Mouse (Mus musculus): Measurements from ENCODE around the gene Frs2. TPM values are rescaled to one million over a fixed set of nuclear protein-coding genes. Genes with fewer than 3 reads are reported as not detected.
"Not testable (repeated sequence)": the region's sequence is repeated elsewhere in the genome, so short reads cannot be mapped to it uniquely, and the experiment has no call there.

Frs2 gene
- polyA plus RNA-seq, 1 experiment from 2014 or later: 23.6 TPM

DNA sequence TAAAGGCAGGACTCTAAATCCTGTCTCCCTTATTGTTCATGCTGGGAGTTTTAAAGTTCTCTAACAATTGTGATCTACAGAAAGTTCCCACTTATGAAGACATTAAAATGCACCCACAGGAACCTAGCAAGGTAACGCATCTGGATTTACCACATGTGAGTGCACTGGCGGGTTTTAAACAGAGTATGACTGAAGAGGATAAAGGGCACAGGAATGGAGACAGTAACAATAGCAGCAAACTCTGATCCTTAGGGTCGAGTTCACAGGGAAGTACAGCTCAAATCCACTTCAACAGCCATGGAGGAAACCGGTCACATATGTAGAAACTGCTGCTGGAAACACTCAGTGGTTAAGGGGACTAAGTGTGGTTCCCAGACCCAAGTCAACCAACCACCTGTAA, 99.1 kb downstream of the Frs2 start:
- H3K27me3 ChIP-seq: no peaks in the 10 kb centered on the region
- H3K9ac ChIP-seq: no peak overlapping the region
- H3K4me3 ChIP-seq (replicated peaks): no peak overlapping the region
- H3K9me3 ChIP-seq: no peaks in the 10 kb centered on the region
- no peak for ATAC-seq (ENCODE audit: low FRiP score)
- no peak overlapping the region for H3K4me2 ChIP-seq
- peaks cover 7% of the 10 kb centered on the region for H3K4me1 ChIP-seq
- H3K36me3 ChIP-seq (replicated peaks): peaks cover 61% of the 10 kb centered on the region
- WGBS: 84% methylated on average over 4 of the region's 4 CpGs
- no peak overlapping the region for H3K27ac ChIP-seq

DNA sequence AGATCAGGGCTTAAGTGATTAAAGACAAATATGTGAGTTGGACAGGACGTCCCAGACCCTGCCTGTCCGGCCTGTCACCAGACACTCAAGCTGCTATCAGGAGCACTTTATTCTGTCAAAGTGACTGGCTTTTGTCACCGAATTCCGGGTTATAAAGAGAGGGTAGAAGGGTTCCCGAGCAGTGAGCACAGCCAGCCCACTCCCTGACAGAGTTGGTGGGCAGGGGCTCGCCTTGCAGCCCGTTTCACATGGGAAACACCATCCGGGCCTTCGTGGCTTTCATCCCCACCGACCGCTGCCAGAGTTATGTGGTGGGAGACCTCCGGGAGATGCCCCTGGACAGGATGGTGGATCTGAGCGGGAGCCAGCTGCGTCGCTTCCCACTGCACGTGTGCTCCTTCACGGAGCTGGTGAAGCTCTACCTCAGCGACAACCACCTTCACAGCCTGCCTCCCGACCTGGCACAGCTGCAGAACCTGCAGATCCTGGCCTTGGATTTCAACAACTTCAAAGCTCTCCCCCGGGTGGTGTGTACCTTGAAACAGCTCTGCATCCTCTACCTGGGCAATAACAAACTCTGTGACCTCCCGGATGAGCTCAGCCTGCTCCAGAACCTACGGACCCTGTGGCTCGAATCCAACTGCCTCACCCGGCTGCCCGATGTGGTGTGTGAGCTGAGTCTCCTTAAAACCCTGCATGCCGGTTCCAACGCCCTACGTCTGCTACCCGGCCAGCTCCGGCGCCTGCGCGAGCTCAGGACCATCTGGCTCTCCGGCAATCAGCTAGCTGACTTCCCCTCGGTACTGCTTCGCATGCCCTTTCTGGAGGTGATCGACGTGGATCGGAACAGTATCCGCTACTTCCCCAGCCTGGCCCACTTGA, 102.9 kb downstream of the Frs2 start, which contains the start of gene Lrrc10:
Gene Lrrc10, plus strand, starts transcription at position 167 of the 882 bp plus-strand sequence.
- H3K4me2 ChIP-seq: peak within 1 kb of the TSS; percentile 21
- H3K27ac ChIP-seq: no peak within 1 kb of the TSS
- H3K9ac ChIP-seq: no peak within 1 kb of the TSS
- H3K9me3 ChIP-seq: no peaks in the 10 kb centered on the region
- no peaks in the 10 kb centered on the region for H3K27me3 ChIP-seq
- H3K4me1 ChIP-seq: peaks cover 7% of the 10 kb centered on the region
- ATAC-seq (ENCODE audit: low FRiP score): no peak
- WGBS: 57% methylated on average over 40 of the region's 40 CpGs
- H3K4me3 ChIP-seq (replicated peaks): no peak within 1 kb of the TSS
- H3K36me3 ChIP-seq (replicated peaks): peaks cover 23% of the 10 kb centered on the region

DNA sequence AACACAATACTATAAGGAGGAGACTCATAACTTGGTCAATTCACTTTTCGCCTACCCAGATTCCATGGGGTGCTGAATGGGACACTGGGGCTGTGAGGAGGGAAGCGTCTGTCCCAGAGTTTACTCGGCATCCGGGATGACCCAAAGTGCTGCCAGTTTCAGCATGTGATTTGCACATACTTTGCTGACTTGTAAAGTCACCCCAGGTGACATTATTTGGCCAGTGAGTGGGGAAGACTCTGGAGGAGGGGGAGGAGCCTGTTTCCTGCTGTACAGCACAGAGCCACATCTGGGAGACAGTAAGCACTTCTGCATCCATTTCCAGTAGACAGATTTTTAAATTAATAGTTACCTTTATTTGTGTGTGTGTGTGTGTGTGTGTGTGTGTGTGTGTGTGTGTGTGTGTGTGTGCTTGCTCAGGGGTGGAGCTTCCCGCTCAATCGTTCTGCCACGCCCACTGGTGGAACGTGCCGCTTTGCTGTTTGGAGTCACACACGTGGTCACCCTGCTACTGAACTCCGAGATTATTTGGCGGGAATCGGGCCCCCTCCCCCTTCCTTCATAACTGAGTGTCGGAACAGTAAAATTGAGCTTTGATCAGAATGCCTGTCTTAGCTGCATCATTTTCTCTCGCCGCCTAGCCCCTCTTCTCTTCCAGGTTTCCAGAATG, 104.7 kb downstream of the Frs2 start:
- not testable (repeated sequence) for H3K4me3 ChIP-seq (replicated peaks); H3K9me3 ChIP-seq; H3K9ac ChIP-seq; H3K27me3 ChIP-seq; H3K4me2 ChIP-seq; H3K4me1 ChIP-seq; H3K27ac ChIP-seq; ATAC-seq (ENCODE audit: low FRiP score); H3K36me3 ChIP-seq (replicated peaks)
- WGBS: 73% methylated on average over 16 of the region's 16 CpGs

DNA sequence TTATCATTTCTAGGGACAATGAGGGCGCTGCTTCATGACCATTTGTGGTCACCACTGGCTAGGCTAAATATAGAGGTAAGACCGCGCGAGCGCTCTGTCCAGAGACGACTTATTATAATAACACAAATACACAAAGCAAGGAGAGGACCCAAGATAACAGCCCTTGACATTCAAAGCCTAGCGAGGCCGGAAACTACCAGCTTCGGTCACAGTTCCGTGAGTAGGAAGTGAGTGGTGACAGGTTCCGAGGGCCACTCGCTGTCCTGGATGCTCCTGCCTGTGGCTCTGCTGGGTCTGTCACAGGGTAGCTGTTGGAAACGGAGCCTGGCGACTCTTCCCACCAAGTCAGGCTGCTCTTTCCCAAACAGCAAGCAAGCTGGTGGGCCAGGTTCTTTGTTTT, 106.0 kb downstream of the Frs2 start:
- 88% methylated on average over 14 of the region's 14 CpGs for WGBS
- no peak for ATAC-seq (ENCODE audit: low FRiP score)
- H3K9me3 ChIP-seq: no peaks in the 10 kb centered on the region

DNA sequence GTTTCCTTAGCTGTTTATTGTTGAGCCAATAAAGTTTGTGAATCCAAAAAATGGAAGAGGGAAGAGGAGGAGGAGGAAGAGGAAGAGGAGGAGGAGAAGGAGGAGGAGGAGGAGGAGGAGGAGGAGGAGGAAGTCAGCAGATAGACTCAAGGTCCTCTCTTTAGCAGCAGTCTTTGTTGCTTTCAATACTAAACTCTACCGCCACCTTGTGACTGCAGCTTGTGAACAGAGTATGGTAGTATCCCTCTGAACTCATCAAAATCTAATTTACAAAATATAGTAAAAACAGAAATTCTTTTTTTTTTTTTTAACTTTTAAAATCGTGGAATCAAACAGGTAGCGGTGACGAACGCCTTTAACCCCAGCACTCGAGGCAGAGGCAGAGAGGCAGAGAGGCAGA, 108.0 kb downstream of the Frs2 start:
- no peak overlapping the region for H3K27ac ChIP-seq
- ATAC-seq (ENCODE audit: low FRiP score): no peak
- H3K36me3 ChIP-seq (replicated peaks): no peaks in the 10 kb centered on the region
- H3K4me1 ChIP-seq: peaks cover 3% of the 10 kb centered on the region; the same call in 1 of the 2 replicates
- WGBS: 76% methylated on average over 6 of the region's 6 CpGs
- no peak overlapping the region for H3K4me2 ChIP-seq
- H3K27me3 ChIP-seq: no peaks in the 10 kb centered on the region
- H3K9me3 ChIP-seq: no peaks in the 10 kb centered on the region
- no peak overlapping the region for H3K9ac ChIP-seq
- no peak overlapping the region for H3K4me3 ChIP-seq (replicated peaks)

More for the DNA sequence above, 106.0 kb downstream of the Frs2 start:
- peaks cover 7% of the 10 kb centered on the region for H3K4me1 ChIP-seq
- no peak overlapping the region for H3K27ac ChIP-seq
- H3K4me2 ChIP-seq: no peak overlapping the region
- no peaks in the 10 kb centered on the region for H3K27me3 ChIP-seq
- no peaks in the 10 kb centered on the region for H3K36me3 ChIP-seq (replicated peaks)
- no peak overlapping the region for H3K9ac ChIP-seq
- H3K4me3 ChIP-seq (replicated peaks): no peak overlapping the region

DNA sequence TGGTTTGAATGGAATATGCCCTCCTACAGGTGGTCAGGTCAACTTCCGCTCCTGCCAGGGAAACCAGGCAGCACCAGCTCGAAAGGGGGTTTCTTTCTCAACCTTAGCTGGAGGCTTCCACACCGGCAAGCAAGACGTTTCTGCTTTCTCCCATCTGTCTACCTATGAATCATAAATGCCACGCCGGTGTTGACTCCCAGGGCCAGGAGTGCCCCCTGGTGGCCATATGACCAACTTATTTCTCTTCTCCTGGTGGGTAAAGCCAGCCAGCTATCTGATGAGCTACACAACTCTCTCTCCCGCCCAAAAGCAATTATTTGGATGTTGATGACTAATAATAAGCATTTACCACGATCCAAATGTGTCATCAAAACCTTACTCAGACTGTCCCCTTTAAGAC, 114.5 kb downstream of the Frs2 start:
- 40% methylated on average over 8 of the region's 8 CpGs for WGBS
- no peaks in the 10 kb centered on the region for H3K9me3 ChIP-seq
- H3K9ac ChIP-seq: no peak overlapping the region
- H3K4me1 ChIP-seq: peaks cover 6% of the 10 kb centered on the region; the same call in 1 of the 2 replicates
- no peak for ATAC-seq (ENCODE audit: low FRiP score)
- no peak overlapping the region for H3K4me3 ChIP-seq (replicated peaks)
- no peaks in the 10 kb centered on the region for H3K27me3 ChIP-seq
- H3K4me2 ChIP-seq: no peak overlapping the region
- H3K27ac ChIP-seq: no peak overlapping the region
- no peaks in the 10 kb centered on the region for H3K36me3 ChIP-seq (replicated peaks)

DNA sequence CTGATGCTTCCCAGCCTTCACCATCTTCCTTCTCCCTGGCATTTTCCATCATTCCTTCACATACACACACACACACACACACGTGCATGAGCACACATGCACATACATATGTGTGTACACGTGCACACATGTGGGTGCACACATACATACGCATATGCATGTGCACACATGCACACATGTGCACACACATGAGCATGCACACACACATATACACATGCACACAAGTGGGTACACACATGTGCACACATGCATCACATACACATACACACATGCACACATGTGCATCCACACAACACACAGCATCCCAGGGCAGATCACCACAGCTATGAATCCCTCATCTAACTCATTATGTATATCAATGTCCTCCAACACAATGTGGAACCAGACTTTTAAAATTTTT, 117.2 kb downstream of the Frs2 start:
- Histone ChIP-seq H3K27me3 (no peaks in the 10 kb centered on the region), H3K9me3 (no peaks in the 10 kb centered on the region), H3K4me1 (peaks cover 6% of the 10 kb centered on the region; the same call in 1 of the 2 replicates), H3K4me2 (no peak overlapping the region), H3K27ac (no peak overlapping the region), H3K36me3 (replicated peaks) (no peaks in the 10 kb centered on the region), H3K4me3 (replicated peaks) (no peak overlapping the region), H3K9ac (no peak overlapping the region)
- WGBS: 95% methylated on average over 3 of the region's 3 CpGs
- ATAC-seq (ENCODE audit: low FRiP score): no peak

DNA sequence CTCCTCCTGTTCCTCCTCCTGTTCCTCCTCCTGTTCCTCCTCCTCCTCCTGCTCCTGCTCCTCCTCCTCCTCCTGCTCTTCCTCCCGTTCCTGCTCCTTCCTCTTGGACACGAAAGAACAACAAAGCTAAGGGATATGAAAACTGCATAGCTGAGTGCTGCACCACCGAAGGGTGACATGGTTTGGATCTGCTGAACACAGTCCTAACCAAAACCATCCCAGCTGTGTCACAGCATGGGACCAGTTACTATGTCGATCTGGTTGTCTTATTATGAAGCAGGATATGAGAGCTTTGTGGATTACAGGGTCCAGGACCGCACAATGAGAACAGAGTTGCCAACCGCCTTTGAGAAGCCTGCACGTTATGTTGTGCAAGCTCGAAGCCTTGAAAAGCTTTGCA, 122.2 kb downstream of the Frs2 start:
- ATAC-seq (ENCODE audit: low FRiP score): no peak
- Histone ChIP-seq H3K4me2 (no peak overlapping the region), H3K9me3 (no peaks in the 10 kb centered on the region), H3K36me3 (replicated peaks) (no peaks in the 10 kb centered on the region), H3K4me1 (peaks cover 4% of the 10 kb centered on the region), H3K27me3 (peaks cover 23% of the 10 kb centered on the region), H3K4me3 (replicated peaks) (no peak overlapping the region), H3K9ac (no peak overlapping the region), H3K27ac (no peak overlapping the region)
- 83% methylated on average over 8 of the region's 8 CpGs for WGBS

DNA sequence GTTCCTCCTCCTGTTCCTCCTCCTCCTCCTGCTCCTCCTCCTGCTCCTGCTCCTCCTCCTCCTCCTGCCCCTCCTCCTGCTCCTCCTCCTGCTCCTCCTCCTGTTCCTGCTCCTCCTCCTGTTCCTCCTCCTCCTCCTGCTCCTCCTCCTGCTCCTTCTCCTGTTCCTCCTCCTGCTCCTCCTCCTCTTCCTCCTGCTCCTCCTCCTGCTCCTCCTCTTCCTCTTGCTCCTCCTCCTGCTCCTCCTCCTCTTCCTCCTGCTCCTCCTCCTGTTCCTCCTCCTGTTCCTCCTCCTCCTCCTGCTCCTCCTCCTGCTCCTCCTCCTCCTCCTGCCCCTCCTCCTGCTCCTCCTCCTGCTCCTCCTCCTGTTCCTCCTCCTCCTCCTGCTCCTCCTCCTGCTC, 122.6 kb downstream of the Frs2 start:
- not testable (repeated sequence) for H3K4me3 ChIP-seq (replicated peaks); H3K9ac ChIP-seq; H3K36me3 ChIP-seq (replicated peaks); H3K27ac ChIP-seq; H3K9me3 ChIP-seq; H3K4me2 ChIP-seq; H3K4me1 ChIP-seq; ATAC-seq (ENCODE audit: low FRiP score)
- H3K27me3 ChIP-seq: peaks cover 25% of the 10 kb centered on the region

DNA sequence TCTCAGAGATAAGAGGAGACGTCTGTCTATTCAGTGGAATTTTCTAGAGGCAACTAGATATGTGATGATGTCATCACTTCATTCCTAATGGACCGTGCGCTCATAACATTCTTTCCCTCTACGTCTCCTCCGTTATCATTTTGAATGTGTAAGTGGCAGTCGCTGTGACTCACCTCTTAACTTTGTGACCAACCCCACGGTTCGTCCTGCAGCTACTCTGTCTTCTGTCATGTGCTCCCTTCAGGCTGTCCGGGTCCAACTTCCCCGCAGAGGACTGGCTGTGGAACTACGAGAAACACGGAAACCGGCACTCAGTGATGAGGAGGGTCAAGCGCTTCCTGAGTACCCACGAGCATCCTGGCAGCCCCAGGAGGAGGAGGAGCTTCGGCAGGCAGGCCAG, 124.6 kb downstream of the Frs2 start:
- H3K4me3 ChIP-seq (replicated peaks): no peak overlapping the region
- no peak for ATAC-seq (ENCODE audit: low FRiP score)
- no peaks in the 10 kb centered on the region for H3K9me3 ChIP-seq
- WGBS: 71% methylated on average over 16 of the region's 16 CpGs
- H3K4me1 ChIP-seq: peaks cover 12% of the 10 kb centered on the region
- no peaks in the 10 kb centered on the region for H3K36me3 ChIP-seq (replicated peaks)
- no peak overlapping the region for H3K4me2 ChIP-seq
- peaks cover 25% of the 10 kb centered on the region for H3K27me3 ChIP-seq
- H3K9ac ChIP-seq: no peak overlapping the region
- H3K27ac ChIP-seq: no peak overlapping the region

DNA sequence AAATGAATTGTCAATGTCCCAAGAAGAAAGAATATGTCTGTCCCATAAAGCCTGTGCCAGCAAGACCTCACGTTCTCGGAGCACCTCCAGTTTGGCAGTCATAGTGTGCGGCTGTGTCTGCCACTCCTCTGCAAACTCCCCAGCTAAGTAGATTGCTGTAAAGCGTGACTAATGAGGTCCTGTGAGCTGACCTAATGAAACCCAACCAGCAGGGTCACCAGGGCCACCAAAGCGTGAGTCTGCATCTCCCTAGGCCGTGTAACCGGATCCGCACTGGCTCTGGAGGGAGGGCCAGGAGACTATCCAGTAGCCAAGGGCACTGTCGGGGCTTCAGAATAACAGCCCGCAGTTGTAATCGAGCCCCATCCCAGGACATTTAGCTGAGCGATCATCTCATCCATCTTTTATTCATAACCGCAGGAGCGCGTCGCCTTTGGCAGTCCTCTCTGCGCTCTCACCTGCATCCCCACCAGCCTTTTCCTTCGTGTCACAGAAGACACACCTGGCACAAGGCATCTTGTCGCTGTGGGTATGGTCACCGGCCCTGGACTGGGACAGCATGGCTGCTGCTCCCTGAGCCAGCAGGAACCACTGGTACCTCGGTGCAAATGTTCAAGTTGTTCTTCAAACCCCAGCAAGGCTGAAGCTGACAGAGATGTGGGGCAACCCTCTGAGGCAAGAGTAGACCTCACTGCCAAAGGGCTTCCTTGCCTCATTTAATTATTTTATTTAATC, 127.1 kb downstream of the Frs2 start:
- peaks cover 25% of the 10 kb centered on the region for H3K27me3 ChIP-seq
- no peak overlapping the region for H3K4me3 ChIP-seq (replicated peaks)
- ATAC-seq (ENCODE audit: low FRiP score): 0 out of 2 replicates have a peak, but pooled peaks have one; percentile 41
- no peak overlapping the region for H3K27ac ChIP-seq
- no peaks in the 10 kb centered on the region for H3K36me3 ChIP-seq (replicated peaks)
- 27% methylated on average over 21 of the region's 21 CpGs for WGBS
- H3K4me2 ChIP-seq: no peak overlapping the region
- H3K4me1 ChIP-seq: peaks cover 19% of the 10 kb centered on the region
- no peaks in the 10 kb centered on the region for H3K9me3 ChIP-seq
- H3K9ac ChIP-seq: peak overlapping the region; percentile 7; the same call in 1 of the 2 replicates
